Mouse (Mus musculus) WW6 (cell line): Measurements from ENCODE around the gene Lgals3bp.
A peak's percentile ranks its signal among the peaks of the same experiment; 100 is the strongest.

Source experiments
- DNase-seq: peaks from one replicate; pipeline ENCODE4 v3.0.0-alpha.2; 2013; ENCODE audit warnings: low read depth, low spot score

Lgals3bp gene

DNA sequence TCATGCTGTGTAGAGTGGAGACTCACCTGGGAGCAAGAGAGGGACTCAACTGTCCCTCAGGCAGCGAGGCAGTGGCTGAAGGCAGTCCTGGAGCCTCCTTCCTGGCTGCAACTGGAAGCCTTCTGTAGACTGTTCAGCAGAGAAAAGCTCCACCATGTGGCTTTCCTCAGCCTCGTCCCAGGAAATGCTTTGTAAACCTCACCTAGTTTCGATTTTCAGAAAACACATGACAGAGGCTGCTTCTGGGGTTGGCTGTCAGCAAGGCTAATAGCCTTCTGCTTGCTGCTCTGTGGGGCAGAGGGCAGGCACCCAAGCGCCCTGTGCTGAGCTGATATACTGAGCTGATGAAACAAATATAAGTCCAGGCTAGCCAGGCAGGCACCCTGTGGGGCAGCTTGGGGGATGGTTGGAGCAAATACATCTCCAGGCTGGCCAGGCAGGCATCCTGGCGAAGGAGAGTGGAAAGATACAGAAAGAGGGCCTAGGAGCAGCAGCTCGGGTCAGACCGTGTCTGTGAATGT lies at the start of gene Lgals3bp:
TSS of gene Lgals3bp (minus strand) at position 333 of the 521 bp plus-strand sequence.
- no peak for DNase-seq

DNA sequence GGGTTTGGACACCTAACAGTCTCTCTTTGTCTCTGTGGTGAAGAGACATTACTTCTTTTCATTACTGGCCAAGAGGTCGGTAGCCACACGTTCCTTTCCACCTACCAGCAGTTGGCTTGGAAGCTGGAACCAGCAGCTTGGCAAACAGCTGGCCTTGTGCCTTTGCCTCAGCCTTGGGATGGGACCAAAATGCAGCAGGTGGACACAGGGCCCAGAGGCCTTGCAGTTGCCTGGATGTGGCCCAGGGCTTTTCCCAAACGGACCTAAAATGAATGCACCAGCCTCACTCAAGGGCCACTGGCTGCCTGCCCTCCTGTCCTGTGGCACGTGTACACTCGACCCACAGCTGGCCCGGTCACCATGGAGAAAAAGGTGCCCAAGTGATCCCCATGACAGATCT lies 49.3 kb upstream of the Lgals3bp start:
- DNase-seq: no peak

DNA sequence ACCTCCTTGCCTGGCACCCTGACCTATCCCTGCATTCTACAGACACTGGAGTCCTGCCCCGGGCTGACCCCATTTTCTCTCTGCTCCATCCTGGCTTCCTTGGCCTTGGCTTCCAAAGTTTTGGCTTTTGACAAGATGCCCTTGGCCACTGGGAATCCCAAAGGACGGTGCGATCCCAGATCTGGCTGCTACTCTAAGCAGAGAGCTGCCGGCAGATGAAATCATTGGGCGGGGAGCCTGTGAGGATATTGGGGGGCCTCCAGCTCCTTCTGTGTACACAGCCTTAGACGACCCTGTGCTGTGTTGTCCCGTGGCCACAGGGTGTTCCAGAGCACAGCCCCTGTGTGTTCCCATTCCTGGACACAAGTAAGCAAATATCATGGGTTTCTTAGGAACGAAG lies 46.5 kb upstream of the Lgals3bp start:
- DNase-seq: no peak

DNA sequence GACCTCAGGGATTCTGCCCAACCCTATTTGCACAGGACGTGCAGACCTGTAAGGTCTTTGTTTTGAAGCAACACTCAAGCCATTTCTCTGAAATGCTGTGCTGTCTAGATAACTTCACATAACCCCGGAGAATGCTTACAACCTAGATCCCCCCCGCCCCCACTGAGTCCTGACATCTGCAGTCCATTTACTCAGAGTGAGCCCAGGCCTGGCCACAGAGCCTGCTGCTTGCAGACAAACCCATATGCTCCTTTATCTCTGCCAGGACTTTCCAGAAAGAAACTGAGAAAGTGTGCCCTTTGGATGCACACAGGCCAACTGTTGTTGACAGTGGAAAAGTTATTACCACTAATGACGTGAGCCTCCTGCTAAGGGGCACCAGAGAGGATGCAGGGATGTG lies 45.5 kb upstream of the Lgals3bp start:
- DNase-seq: no peak

DNA sequence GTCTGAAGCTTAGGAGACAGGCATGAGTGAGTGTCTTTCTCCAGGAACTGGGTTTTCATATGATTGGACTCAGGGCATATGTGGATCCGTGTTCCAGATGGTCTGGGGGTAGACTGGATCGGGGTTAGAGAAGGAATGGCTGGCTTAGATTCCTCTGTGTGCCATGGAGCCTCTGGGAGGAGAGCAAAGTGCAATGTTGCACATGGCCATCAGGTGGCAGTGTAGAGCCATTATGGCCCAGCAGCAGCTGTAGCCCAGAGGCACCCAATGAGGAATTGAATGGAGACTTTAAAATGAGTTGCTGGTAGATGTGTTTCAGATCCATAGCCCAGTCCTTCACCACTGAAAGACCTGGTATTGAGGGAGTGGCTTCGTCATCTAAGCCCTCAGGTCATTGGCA lies 44.0 kb upstream of the Lgals3bp start:
- DNase-seq: peak; percentile 61

DNA sequence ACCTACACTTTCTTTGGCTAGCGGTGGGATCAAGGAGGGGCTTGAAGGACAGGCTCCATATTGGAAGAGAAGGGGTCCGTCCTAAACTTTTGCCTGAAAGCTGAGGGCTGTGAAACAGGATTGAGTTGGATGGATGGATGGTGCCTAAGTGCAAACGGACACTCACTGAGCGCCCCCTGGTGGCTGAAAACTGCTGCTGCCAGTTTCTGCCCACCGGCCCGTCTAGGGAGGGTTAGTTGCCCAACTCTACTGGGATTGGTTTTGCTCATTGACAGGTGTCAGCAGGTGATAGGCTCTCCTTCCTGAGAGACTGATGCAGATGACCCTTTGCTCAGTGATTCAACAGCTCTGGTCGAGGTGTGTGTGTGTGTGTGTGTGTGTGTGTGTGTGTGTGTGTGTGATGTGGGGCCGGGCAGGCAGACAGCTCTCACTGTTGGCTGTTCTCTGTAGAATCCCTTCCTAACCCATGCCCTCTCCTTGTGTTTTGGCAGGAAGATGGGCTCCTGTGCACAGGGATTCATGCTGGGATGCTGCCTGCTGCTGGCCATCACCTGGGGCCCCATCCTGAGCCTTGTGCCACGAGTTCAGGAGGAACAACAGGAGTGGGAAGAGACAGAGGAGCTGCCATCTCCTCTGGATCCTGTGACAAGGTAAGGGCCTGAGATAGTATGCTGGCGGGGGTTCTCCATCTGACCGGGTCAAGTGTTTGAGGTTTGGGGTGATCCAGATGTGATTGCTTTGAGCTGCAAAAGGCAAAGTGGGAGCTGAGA lies 41.5 kb upstream of the Lgals3bp start:
- peak; percentile 70 for DNase-seq

DNA sequence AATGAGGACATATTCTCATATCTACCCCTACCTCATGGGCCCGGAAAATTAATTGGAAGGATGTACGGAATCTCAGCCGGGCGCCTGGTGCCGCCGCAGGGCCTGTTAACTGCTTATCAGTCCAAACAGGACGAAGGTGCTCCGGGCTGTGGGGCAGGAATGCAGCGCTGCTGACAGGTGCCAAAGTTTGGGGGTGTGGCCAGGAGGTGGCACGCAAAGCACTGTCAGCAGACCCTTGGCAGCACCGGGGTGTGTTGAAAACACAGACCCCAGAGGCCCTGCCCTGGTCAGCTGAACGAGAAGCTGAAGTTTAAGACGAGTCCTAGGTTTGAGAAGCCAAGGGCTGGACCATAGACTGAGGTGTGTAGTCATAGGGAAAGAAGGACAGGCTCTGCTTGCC lies 40.8 kb upstream of the Lgals3bp start:
- no peak for DNase-seq

DNA sequence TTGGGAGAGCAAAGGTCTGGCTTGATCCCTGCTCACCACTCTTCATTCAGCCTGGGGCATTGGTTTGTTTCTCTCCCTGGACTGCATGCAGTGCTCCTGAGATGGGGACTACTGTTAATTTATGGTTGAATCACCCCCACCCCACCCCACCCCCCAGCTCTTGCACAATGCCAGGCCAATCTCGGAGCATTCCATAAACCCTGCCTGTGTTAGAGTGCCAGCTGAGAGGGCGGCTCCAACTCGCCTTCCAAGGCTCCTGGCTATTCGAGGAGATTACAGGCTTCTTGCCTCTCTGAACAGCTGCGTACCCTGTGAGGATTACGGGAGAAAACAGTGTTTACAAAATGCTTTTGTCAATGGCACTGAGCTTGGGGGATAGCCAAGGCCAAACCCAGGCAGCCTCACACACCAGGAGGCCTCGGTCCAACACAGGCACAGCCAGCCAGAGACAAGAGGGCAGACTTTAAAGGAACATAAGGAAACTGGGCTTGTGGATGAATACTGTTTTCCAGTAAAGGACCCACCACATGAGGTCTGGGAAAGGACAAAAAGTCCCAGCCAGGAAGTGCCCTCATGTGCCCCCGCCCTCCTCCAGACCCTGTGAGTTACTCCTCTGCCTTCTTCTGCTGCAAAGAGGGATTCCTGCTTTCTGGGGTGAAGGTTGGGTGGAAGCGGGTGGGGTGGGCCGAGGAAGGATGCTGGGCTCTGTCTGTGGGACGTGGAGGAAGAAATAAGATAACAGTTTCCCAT lies 36.9 kb upstream of the Lgals3bp start:
- DNase-seq: no peak

DNA sequence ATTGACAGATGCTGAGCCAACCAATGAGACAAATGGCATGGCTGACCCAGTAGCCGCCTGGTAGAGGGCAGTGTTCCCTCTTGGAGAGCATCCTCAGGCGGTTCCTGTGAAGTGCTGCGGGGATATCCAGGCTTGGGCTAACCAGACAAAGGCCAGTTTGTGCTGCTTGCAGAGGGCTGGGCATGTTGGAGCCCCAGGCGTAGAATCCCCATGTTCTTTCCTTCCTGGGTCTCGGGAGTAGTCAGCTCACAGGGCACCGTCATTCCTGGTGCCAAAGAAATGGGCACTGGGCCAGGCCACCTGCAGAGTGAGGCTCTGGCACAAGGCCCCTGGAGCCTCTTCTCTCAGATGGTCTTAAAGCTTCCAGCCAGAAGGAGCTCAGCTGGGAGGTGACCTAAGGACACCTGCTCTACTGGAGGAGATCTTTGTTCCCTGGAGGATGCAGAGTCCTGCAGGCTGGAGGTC lies 34.6 kb upstream of the Lgals3bp start:
- DNase-seq: no peak

DNA sequence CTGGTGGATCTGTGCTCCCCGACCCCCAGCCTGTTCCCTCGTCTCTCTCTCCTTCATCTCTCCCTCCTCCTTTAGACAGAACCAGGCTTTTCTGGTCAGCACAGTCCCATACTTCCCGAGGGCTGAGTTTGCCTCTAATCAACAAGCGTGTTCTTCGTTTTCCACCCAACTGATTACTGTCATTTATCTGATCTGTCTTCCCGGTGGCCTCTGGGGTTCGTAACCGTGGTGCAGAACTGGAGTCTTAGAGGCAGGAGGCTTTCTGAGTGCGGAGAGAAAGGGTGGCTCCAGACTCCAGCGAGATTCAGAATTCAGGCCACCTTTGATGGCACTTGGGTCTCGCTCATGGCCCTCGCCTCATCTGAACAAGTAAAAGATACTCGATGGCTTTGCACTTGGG lies 32.2 kb upstream of the Lgals3bp start:
- DNase-seq: no peak

DNA sequence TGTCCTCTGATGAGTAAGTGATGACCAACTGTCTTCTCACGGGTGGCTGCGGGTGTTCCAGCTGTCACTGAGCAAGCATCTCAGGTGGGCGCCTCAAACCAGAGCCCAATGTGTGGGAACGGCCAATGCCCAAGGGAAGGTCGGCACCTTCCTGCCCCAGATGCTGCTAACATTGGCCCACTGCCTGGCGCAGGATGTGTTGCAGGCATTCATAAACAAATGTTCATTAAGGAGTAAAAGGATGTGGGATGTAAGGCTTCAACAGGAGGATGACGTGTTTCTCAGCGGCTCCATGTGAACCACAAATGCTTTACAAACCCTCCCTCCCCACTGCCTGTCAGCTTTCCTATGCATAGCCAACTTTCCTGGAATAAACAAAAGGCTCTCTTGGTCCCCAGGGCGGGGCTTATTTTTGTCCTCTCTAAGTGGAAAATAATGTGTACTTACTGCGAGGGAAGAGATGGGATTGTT lies 31.5 kb upstream of the Lgals3bp start:
- no peak for DNase-seq

DNA sequence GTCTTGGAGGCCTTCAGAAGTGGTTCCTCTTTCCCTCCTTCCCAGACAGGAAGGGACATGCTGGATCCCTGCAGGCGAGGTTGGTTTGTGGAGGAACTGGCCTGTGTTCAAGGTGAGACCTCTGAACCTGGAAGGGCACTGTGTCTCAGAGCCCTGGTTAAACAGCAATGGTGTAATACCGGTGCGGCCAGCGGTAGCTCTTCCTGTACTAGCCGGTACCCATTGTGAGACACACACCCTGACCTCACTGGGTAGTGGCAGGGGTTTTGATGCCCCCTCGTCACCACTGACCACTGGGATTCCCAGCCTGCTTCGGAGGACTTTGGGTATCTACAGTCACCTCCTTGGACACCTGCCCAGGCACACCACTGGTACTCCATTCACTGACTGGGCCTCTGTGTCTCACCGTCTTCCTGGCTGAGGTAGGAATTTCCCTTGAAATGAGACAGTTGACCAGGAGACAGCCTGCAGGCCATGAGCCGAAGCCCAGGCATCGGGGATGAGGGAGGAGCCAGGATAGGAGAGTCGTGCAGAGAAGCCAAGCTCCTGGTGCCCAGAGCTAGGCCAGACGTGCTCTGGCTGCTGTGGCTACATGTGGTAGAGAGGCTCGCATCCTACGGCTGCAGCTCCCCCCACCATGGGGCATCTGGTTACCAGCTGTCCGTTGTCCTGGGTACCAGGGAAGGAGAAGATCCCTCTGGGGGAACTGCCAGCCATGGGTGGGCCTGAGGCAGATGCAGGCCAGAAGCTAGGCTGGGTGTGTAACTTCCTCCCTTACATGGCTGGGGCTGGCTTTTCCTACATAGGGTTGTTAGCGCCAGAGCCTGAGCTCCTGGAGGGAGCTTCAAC lies 29.4 kb upstream of the Lgals3bp start:
- DNase-seq: no peak

DNA sequence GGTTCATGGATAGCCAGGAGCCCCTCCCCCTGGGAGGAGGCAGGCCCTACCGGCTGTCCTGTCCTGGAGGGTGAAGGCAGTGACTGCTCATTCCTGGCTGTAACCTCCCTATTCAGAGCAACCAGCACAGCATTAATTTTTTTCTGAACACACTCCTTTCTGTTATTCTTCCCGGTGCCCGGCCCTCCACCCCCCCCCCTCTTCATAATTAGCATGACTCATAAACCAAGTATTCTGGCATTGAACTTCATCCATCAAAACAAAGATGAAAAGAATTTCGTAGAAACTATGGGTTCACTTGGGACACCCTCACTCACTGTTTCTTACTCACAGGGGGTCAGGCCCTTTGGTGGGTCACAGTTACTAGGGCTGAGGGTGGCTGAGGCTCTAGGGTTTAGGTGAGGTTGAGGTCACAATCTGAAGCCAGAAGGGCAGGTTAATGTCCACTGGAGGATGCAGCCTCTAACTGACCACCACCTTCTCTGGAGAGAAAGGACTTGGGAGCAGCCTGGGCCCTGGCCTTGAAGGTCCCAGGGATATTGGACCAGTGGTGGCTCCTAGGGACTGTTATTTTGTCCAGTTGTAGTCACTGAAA lies 28.5 kb upstream of the Lgals3bp start:
- DNase-seq: no peak

DNA sequence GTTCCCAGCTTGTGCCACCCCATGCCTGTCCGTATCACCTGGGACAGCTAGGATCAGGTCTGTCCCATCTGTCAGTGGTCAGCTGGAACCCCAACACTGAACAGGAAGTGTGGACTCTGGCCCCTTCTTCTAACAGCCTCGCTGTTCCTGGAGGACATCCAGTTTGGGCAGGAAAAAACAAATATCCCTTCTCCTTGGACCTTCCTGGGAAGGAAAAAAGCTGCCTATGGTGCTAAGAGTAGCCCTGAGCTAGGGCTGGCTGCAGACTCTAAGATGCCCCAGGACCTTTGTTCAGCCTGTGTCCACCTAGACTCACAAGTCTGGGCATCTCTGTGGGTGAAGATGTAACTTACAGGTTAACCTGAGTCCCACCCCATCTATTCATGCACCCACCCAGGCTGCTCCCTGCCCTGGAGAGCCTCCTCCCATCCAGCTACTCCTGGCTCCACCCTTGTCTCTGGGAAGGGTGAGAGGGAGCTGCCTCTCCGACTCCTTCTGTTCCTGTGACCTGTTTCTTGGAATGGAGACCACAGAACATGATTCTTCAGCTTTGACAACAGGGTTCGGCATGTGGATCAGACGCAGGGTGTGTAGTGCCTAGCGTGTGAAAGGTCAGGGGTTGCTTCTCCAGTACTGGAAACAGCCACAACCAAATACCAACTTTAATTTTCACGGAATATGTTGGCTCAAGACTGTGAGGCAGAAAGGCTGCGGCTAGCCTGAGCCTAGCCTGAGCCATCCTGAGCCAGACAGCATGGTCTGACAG lies 27.2 kb upstream of the Lgals3bp start:
- DNase-seq: no peak

DNA sequence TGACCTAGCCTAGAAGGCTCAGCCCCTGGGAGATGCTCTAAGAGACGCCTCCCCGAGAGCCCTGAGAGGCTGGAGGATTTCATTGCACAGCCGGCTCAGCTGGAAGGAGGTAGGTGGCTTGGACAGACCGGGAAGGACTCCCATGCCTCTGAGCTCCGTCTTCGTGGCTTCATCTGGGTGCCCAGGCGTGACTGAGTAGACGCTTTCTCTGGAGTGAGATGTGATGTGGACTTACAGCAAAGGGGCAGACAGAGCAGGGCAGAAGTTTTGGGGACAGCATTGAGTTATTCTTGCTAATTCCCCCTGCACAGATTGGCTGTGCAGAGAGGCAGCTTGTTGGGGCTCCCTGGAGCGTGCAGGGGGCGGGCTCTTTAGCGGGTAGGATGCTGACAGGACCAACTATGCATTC lies 26.6 kb upstream of the Lgals3bp start:
- no peak for DNase-seq

DNA sequence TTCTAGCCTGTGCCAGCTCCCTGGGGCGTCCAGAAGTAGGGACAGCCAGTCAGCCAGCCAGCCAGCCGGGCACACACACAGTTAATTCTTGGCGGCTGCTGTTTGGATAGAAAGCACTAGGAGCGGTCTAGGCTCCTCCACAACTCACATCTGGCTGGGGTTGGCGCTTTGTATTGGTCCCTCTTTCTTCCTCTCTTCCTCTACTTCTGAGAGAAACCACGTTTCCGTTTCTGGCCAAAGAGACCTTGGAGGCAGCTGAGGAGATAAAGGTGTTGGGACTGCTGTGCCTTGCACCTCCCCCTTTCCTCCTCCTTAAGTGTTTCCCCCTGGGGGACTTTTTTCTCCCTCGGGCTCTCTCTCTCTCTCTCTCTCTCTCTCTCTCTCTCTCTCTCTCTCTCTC lies 26.1 kb upstream of the Lgals3bp start, which contains the start of gene C1qtnf1:
TSS of gene C1qtnf1 (plus strand) at position 218 of the 400 bp plus-strand sequence.
- no peak for DNase-seq

DNA sequence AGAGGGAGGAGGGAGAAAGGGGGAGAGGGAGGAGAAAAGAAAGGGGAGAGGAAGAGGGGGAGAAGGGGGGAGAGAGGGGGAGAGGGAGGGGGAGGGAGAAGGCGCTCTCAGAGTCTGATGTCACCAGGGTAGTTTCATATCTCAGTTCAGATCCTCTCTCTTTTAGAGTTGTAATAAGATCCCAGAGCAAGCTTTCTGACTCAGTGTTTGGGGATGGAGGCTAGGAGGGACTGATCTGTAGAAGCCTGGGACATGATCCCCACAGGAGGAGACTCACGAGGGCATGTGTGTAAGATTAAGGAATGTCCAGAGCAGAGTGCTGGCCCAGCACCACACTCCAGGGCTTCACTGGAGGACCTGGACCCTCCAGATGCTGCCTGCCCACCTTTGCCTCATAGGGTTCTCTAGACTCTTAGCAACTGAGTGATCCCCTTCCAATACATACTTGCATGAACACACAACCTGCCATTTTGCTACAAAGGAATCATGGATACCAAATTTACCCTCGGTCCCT lies 25.4 kb upstream of the Lgals3bp start:
- no peak for DNase-seq

DNA sequence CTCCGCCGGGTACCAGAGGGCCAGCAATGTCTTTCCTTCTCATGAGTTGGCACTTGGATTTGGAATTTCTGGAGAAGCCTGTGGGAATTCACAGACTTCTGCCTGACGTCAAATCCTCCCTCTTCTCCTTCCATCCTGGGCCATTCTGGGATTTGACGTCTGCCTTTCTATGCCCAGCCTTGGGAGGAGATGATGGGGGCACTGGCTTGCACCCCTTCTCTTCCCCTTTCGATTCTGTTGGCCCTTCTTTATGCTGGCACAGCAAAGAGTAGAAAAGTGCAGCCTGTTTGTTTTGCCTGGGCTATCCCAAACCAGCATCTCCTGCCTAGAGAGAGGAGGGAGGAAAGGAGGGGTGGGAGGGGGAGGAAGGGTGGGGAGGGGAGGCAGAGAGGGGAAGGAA lies 24.9 kb upstream of the Lgals3bp start:
- DNase-seq: no peak

DNA sequence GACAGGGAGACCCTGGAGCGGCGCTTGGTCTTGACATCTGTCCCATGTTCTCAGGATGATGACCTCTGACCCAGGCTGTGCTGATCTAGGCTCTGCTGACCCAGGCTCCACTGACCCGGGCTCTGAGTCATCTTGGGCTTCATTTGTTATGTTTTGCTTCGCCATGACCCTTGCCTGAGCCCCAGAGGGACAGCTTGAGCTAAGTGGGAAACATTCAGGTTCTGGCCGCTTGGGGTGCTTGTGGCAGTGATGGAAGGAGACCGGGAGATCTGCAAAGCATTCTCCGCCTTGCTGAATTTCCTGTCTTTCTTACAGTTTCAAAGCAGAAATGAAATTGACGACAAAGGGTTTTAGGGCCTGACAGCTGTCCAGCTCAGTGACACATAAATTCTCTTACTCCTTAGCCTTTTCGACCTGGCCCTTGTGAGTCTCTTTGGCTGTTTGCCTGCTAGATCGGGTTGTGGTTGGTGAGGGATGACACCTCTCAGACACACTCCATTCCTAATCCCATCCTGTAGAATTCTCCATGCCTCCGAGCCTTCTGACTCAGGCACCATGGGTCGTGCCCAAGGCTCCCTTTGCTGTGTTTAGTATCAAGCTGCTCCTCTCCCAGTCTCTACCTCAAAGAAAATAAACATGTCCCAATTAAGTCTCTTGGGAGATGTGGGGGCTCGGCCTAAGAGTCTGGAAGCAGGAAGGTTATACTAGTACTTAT lies 22.9 kb upstream of the Lgals3bp start:
- no peak for DNase-seq
